Mouse (Mus musculus) Patski (cell line): ENCODE results near the gene Card9. TPM values are rescaled to one million over a fixed set of nuclear protein-coding genes. Genes with fewer than 3 reads are reported as not detected.
"Not testable (repeated sequence)": the region's sequence is repeated elsewhere in the genome, so short reads cannot be mapped to it uniquely, and the experiment has no call there.

Source experiments
- ATAC-seq: fragments of 100-300 bp; one replicate; pipeline ENCODE4 v1.8.0; 2021
- CTCF ChIA-PET: fragments of 350-600 bp; sonication (Branson Sonifier 250); formaldehyde crosslinking; loops from one replicate; lab custom pipeline; 2022; ENCODE audit warnings: inconsistent platforms; lab: Charles Lee
- POLR2A ChIA-PET: fragments of 350-600 bp; sonication (Branson Sonifier 250); formaldehyde crosslinking; loops from one replicate; lab custom pipeline; 2022; ENCODE audit warnings: antibody characterized with exemption, inconsistent platforms; lab: Charles Lee
- DNase-seq: peaks from one replicate; pipeline ENCODE4 v3.0.0-alpha.2; 2011; ENCODE audit warnings: low read depth, low spot score
- H3K27me3 ChIP-seq: fragments of 371-371 bp; one replicate; pipeline ENCODE4 v1.5.1; 2021
- CTCF ChIP-seq: fragments of 100-300 bp; IDR thresholded peaks from one replicate; pipeline ENCODE4 v1.5.1; 2021
- in situ Hi-C: fragments of 300-500 bp; cut with MboI; formaldehyde crosslinking; loops from 3 replicates; pipeline ENCODE4 v1.11.1; 2018; ENCODE audit warnings: low pct_unique_long_range_greater_than_20kb, mixed read lengths
- polyA plus RNA-seq: library from polyadenylated mRNA; unstranded; gene quantifications from one replicate; pipeline ENCODE4 v1.2.3, GENCODE M21; 2021

The Card9 gene
- polyA plus RNA-seq, 1 experiment from 2014 or later: 0.50 TPM

DNA sequence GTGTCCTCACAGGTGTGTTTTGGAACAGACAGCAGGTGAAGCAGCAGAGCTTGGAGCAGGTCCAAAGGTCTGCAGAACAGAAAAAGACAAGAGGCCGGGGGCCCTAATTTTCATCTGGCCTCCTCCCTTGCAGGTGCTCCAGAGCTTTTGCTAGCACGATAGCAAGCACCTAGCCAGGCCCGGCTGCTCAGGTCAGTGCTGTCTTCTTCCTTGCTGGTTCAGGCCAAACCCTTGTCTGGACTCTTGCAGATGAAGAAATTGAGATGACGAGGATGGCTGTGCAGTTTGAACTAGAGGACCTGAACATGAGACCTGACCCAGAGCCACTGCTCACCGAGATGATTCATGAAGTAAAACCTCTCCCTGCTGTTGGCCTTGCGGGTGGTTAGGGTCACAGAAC lies 30.9 kb upstream of the Card9 start:
- no peak for TF ChIP-seq CTCF

GRCm38 (mm10) chr2:26390954-26391353 lies 30.2 kb upstream of the Card9 start:
- H3K27me3 ChIP-seq: no peaks in the 10 kb centered on the region
- ChIA-PET POLR2A (interaction anchor here (1.0 kb wide), 1 partner anchor 11 kb away, joined by 3 read pairs; no protein-coding TSS in a partner anchor), CTCF (interaction anchor here (0.9 to 3.8 kb wide), 4 partner anchors 12 to 91 kb away, joined by 3 to 11 read pairs (median 4); partner anchors contain the start of gene Inpp5e)
- DNase-seq (no peak), ATAC-seq (no peak)
- in situ Hi-C loops: no loop called here
- TF ChIP-seq CTCF: no peak

More for the DNA sequence above, 30.9 kb upstream of the Card9 start:
- in situ Hi-C loops: no loop called here
- CTCF ChIA-PET: interaction anchor here (1.1 to 3.8 kb wide), 3 partner anchors 12 to 17 kb away, joined by 3 to 11 read pairs (median 4); partner anchors contain the start of gene Inpp5e
- DNase-seq (no peak), ATAC-seq (no peak)
- POLR2A ChIA-PET: no interaction called here
- H3K27me3 ChIP-seq: no peaks in the 10 kb centered on the region

DNA sequence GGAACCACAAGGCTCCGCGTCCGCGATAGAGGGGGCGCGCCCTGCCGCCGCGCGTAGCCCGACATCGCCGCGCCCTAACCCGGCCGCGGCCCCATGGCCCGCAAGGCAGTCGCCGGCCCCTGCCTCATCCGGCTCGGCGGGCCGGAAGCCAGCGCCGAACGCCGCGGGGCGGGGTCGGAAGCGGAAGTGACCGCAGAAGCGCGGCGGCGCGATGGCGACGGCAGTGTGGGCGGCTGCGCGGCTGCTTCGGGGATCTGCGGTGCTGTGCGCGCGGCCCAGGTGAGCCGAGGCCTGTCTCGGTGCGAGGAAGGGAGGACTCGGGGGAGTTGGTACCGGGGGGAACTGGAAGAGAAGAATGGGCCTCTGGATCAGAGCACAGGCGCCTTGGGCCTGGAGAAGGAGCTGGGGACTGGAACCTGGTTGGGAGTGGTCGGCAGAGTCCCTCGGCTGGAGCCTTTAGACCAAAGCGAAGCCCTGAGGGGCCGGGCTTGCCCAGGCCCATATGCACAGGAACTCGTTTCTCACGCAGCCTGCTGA lies 28.5 kb upstream of the Card9 start, which contains the start of the genes Entr1 and Pmpca:
Gene Entr1, minus strand, starts transcription at position 163 of the 537 bp plus-strand sequence.
Gene Pmpca, plus strand, starts transcription at position 186 of the 537 bp plus-strand sequence.
- ChIA-PET POLR2A (interaction anchor here (0.9 to 1.1 kb wide), 2 partner anchors 9 to 10 kb away, joined by 3 to 4 read pairs; partner anchors contain the start of gene Snapc4), CTCF (interaction anchor here (1.1 to 3.8 kb wide), 2 partner anchors 10 to 20 kb away, joined by 3 to 11 read pairs; partner anchors contain the start of gene Inpp5e)
- in situ Hi-C loops: no loop called here
- H3K27me3 ChIP-seq: no peaks in the 10 kb centered on the region
- TF ChIP-seq CTCF: no peak
- DNase-seq (peak; percentile 15), ATAC-seq (peak; percentile 83)

DNA sequence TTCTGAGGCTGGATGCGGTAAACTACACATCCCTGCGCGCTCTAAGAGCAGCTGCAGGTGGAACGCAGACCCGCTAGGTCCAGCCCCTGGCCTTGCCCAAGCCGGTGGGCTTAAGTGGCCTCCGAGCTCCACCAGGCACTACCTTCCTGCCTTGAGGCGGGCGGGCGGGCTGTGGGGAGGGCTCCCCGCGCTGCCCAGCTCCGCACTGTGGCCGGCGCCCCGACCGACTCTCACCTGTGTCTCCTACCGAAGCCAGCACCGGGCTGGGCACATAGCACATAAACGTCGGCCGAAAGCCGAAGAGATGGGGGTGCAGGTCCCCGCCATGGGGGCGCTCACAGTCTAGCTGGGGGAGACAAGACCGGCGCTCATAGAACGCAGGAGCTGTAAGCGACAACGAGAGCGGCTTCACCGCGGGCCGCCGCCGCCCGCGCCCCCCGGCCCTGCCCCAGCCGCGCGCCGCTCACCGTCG lies 28.0 kb upstream of the Card9 start:
- POLR2A ChIA-PET: interaction anchor here (0.8 to 1.1 kb wide), 3 partner anchors 8 to 20 kb away, joined by 3 to 4 read pairs (median 3); partner anchors contain the start of gene Snapc4
- no peak for TF ChIP-seq CTCF
- in situ Hi-C loops: no loop called here
- CTCF ChIA-PET: interaction anchor here (1.1 to 3.8 kb wide), 2 partner anchors 9 to 20 kb away, joined by 3 to 11 read pairs; partner anchors contain the start of gene Inpp5e
- H3K27me3 ChIP-seq: no peaks in the 10 kb centered on the region
- DNase-seq (no peak), ATAC-seq (peak; percentile 49)

DNA sequence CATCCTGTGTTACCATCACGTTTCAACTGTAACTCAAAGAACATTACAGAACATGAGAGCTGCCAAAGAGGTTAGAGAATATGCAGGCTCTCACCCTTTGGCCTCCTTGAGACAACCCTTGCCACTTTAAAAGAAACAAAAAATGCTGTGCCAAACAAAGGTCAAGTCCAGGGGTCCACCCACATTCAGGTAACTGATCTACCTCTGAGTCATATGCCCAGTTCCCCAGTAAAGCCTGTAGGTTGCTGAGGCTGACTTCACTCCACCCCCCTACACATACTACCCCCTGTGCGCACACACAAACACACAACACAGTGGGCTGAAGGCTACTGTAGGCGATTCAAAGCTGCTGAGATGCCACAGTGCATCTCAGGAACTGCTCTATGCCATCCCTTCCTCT lies 27.0 kb upstream of the Card9 start:
- ChIA-PET POLR2A (interaction anchor here (1.3 kb wide), 1 partner anchor 47 kb away, joined by 3 read pairs; no protein-coding TSS in a partner anchor), CTCF (interaction anchor here (1.2 kb wide), 1 partner anchor 24 kb away, joined by 3 read pairs; no protein-coding TSS in a partner anchor)
- in situ Hi-C loops: no loop called here
- H3K27me3 ChIP-seq: no peaks in the 10 kb centered on the region
- DNase-seq (no peak), ATAC-seq (no peak)
- no peak for TF ChIP-seq CTCF

DNA sequence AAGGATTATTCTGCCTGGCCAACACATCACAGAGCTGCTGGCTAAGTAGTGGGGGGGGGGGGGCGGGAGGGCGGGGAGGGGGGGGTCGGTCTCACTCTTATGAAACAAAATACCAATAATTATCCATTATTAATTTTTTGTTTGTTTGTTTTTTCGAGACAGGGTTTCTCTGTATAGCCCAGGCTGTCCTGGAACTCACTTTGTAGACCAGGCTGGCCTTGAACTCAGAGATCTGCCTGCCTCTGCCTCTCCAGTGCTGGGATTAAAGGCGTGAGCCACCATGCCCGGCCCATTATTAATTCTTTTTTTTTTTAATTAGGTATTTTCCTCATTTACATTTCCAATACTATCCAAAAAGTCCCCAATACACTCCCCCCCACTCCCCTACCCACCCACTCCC lies 20.2 kb upstream of the Card9 start:
- POLR2A ChIA-PET: interaction anchor here (0.8 to 1.4 kb wide), 2 partner anchors 8 to 13 kb away, joined by 3 to 4 read pairs; no protein-coding TSS in a partner anchor
- in situ Hi-C loops, ATAC-seq, DNase-seq, CTCF ChIA-PET, H3K27me3 ChIP-seq: not testable (repeated sequence)

DNA sequence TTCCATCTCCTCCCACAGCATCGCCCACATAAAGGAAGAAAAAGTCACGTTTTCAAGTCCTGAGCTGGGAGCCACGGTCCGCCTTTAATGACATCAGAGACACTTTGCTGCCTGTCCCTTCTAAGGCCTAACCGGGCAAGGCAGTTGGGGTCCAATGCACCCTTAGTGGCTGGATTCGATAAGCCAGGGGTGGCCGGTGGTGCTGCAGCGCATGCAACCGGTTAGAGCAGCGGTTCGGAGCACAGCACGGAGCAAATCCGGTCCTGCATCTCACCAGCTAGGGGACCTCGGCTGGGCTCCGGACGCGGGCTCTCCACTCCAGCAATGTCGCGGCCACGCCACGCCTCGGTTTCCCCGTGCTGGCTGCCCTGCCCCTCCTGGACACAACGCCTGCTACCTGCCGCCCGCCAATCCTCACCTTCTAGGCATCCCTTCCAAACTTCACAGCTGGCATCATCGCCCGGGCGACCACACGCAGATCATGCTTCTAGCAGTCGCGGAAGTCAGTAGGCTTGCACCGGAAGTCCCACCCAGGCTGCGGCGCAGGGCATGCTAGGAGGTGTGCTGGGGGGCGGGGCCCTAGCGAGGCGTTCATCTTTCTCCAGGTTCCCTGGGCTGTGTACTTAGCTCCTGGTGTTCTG lies 19.5 kb upstream of the Card9 start, which contains the start of gene Snapc4:
Gene Snapc4, minus strand, starts transcription at position 523 of the 641 bp plus-strand sequence.
- in situ Hi-C loops: no loop called here
- ChIA-PET CTCF (interaction anchor here (1.4 kb wide), 1 partner anchor 8 kb away, joined by 3 read pairs; no protein-coding TSS in a partner anchor), POLR2A (interaction anchor here (0.8 to 1.4 kb wide), 3 partner anchors 8 to 29 kb away, joined by 3 to 4 read pairs (median 3); no protein-coding TSS in a partner anchor)
- no peaks in the 10 kb centered on the region for H3K27me3 ChIP-seq
- peak; percentile 71 for ATAC-seq
- peak; percentile 13 for DNase-seq
- no peak for TF ChIP-seq CTCF

GRCm38 (mm10) chr2:26372396-26372795 lies 11.7 kb upstream of the Card9 start:
- in situ Hi-C loops: no loop called here
- CTCF ChIA-PET: interaction anchor here (1.4 kb wide), 1 partner anchor 11 kb away, joined by 6 read pairs; no protein-coding TSS in a partner anchor
- TF ChIP-seq CTCF: no peak
- DNase-seq (no peak), ATAC-seq (peak; percentile 54)
- POLR2A ChIA-PET: interaction anchor here (1.5 kb wide), 1 partner anchor 20 kb away, joined by 3 read pairs; the partner anchor contains the start of gene Dnlz
- no peaks in the 10 kb centered on the region for H3K27me3 ChIP-seq

DNA sequence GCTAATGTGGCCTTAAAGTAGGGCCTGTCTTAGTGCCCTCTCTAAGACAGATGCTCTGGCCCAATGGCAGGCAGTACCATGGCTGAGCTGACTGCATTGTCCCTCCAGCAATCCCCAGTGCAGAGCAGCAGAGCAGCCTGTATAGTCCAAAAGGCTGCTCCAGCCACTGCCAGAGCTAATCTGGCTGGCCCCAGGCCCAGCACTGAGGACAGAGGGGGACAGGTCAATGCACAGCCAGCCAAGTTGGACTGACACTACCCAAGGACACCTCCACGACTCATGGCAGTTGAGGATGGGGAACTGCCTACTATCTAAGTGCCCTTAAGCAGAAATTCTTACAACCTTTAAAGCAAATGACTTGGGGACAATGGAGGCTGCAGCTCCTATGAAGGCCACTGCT lies 7.9 kb upstream of the Card9 start:
- POLR2A ChIA-PET: no interaction called here
- no peak for TF ChIP-seq CTCF
- H3K27me3 ChIP-seq: no peaks in the 10 kb centered on the region
- CTCF ChIA-PET: no interaction called here
- DNase-seq (no peak), ATAC-seq (no peak)
- in situ Hi-C loops: no loop called here

DNA sequence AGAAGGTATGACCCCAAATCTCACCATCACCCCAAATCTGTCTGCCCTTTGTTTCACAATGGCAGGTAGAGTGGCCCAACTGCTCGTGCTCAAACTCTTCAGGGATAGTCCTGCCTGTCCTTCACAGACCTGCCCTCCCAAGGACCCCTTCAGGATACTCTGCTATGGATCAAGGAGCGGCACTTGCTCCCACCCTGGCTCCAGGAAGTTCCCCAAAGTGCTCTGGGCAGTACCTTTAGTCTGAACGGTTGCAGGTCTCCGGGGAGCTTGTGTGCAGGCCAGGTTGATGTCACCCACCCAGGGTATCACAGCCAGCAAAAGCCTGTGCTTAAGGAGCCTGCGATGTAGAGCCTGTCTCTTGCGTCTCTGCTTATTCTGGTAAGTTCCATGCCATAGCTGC lies 7.2 kb upstream of the Card9 start:
- ATAC-seq: no peak
- H3K27me3 ChIP-seq: no peaks in the 10 kb centered on the region
- in situ Hi-C loops: no loop called here
- no peak for DNase-seq
- POLR2A ChIA-PET: no interaction called here
- CTCF ChIA-PET: no interaction called here
- no peak for TF ChIP-seq CTCF
